Mouse (Mus musculus) midbrain, embryonic 11.5 days (tissue): ENCODE data around the gene Nmd3. TPM values are rescaled to one million over a fixed set of nuclear protein-coding genes. Genes with fewer than 3 reads are reported as not detected.

Experiments
- ATAC-seq: fragments of 200-750 bp; cut with Nextera tagmentation; 2 replicates; pipeline ENCODE4 v1.8.0; 2017; ENCODE audit warnings: moderate TSS enrichment, moderate library complexity; ENCODE audit not compliant: low FRiP score
- DNase-seq: peaks from one replicate; pipeline ENCODE4 v3.0.0; 2015; ENCODE audit warnings: low spot score; ENCODE audit errors: missing footprints
- H3K27ac ChIP-seq: fragments of 300-500 bp; sonication (generic); 2 replicates; pipeline ENCODE4 v1.5.1; 2014; ENCODE audit warnings: low read depth, low read length
- H3K27me3 ChIP-seq: fragments of 300-500 bp; sonication (generic); 2 replicates; pipeline ENCODE4 v1.6.1; 2014; ENCODE audit warnings: mild to moderate bottlenecking, low read length, moderate library complexity, mixed read lengths; ENCODE audit not compliant: control insufficient read depth, insufficient read depth
- H3K36me3 ChIP-seq: fragments of 300-500 bp; sonication (generic); 2 replicates; pipeline ENCODE4 v1.6.1; 2014; ENCODE audit warnings: mild to moderate bottlenecking, low read length, moderate library complexity, mixed read lengths; ENCODE audit not compliant: control insufficient read depth, insufficient read depth
- H3K4me1 ChIP-seq: fragments of 300-500 bp; sonication (generic); 2 replicates; pipeline ENCODE4 v1.6.1; 2014; ENCODE audit warnings: low read length; ENCODE audit not compliant: control insufficient read depth, insufficient read depth
- H3K4me2 ChIP-seq: fragments of 300-500 bp; sonication (generic); 2 replicates; pipeline ENCODE4 v1.6.1; 2014; ENCODE audit warnings: mild to moderate bottlenecking, moderate library complexity
- H3K4me3 ChIP-seq: fragments of 300-500 bp; sonication (generic); 2 replicates; pipeline ENCODE4 v1.5.1; 2014; ENCODE audit warnings: low read depth, low read length
- H3K9ac ChIP-seq: fragments of 300-500 bp; sonication (generic); 2 replicates; pipeline ENCODE4 v1.6.1; 2014; ENCODE audit warnings: low read length
- H3K9me3 ChIP-seq: fragments of 300-500 bp; sonication (generic); 2 replicates; pipeline ENCODE4 v1.6.1; 2016; ENCODE audit warnings: low read length; ENCODE audit not compliant: control insufficient read depth
- WGBS: fragments of 180-500 bp; shearing (Covaris S2); extraction: QIAGEN DNeasy Blood & Tissue Kit; methylation state at CpG from one replicate; pipeline ENCODE4 v1.1.7; 2014; 5-methylcytosine and 5-hydroxymethylcytosine counted together
- polyA plus RNA-seq: library from polyadenylated mRNA; unstranded; fragments of >200 nt; fragmentation: Nextera tagmentation; extraction: Ambion mirVana; gene quantifications from 2 replicates; pipeline ENCODE4 v1.2.1, GENCODE M21; 2014

Nmd3 gene
- polyA plus RNA-seq, 1 experiment from 2014 or later = 142 TPM

DNA sequence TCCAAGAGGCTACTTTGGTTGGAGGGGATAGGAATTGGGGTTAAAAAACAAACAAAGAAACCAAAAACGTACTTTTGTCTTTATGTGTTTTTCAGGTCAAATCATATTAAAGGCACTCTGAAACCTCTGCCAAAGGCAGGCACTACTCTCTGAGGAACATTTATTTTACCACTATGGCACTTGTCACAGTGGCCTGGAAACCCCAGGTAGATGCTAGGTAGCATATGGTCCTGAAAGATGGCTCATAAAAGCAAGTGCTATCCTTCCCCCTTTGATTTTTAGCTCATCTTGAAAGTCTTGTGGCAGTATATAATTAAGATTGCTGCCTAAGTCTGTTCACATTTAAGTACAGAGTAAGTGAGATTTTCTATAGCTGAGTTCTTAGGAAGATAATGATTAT, 35.7 kb downstream of the Nmd3 start:
- H3K27me3 ChIP-seq = no peaks in the 10 kb centered on the region
- no peaks in the 10 kb centered on the region for H3K9me3 ChIP-seq
- no peak overlapping the region for H3K9ac ChIP-seq
- no peaks in the 10 kb centered on the region for H3K36me3 ChIP-seq
- no peak for ATAC-seq
- no peak overlapping the region for H3K4me2 ChIP-seq
- no peaks in the 10 kb centered on the region for H3K4me1 ChIP-seq
- WGBS = 93% methylated on average over 1 of the region's 1 CpGs
- no peak overlapping the region for H3K4me3 ChIP-seq
- no peak for DNase-seq
- no peak overlapping the region for H3K27ac ChIP-seq

DNA sequence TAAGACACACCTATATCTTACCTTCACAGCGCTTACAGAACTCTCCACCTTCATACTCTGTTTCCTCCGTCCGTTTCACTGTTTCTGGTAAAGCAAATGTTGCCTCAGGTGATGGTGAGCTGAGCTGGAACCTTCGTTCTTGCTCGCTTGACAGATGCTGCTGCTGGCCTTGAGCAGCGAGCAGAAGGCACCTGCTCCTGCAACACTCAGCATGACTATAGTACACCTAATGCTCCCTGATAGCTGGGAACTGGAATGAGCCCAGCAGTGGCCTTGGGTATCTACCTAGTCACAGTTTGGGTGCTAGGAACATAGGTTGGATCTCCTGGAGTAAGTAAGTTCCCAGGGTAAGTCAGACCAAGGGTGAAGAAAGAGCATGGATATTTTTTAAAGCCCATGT, 38.3 kb downstream of the Nmd3 start:
- Histone ChIP-seq H3K9ac (no peak overlapping the region), H3K4me3 (no peak overlapping the region), H3K4me2 (no peak overlapping the region), H3K27ac (no peak overlapping the region), H3K9me3 (no peaks in the 10 kb centered on the region), H3K36me3 (no peaks in the 10 kb centered on the region), H3K27me3 (no peaks in the 10 kb centered on the region), H3K4me1 (no peaks in the 10 kb centered on the region)
- 96% methylated on average over 6 of the region's 6 CpGs for WGBS
- no peak for ATAC-seq
- DNase-seq = no peak

DNA sequence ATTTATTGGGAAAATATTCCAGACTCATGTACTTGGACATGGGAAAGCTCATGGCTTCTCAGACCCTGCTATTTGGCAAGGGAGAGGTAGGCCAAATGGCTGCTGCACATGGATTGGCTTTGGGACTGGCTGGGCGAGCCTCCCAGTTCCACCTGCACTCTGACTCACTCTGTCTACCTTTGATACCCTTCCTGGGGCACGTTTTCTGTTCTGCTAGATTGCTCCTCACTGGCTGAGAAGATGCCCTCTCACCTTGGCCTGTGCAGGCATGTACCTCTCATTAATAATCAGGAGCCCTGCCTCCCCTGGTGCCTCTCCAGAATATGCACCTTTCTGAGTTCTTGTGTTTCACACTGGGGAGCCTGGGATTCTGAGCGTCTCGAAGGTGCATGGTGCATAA, 39.4 kb downstream of the Nmd3 start:
- H3K4me1 ChIP-seq = no peaks in the 10 kb centered on the region
- WGBS = 80% methylated on average over 4 of the region's 4 CpGs
- no peak overlapping the region for H3K9ac ChIP-seq
- H3K27me3 ChIP-seq = no peaks in the 10 kb centered on the region
- no peak for ATAC-seq
- H3K9me3 ChIP-seq = no peaks in the 10 kb centered on the region
- no peak overlapping the region for H3K27ac ChIP-seq
- no peak overlapping the region for H3K4me3 ChIP-seq
- H3K4me2 ChIP-seq = no peak overlapping the region
- no peaks in the 10 kb centered on the region for H3K36me3 ChIP-seq
- DNase-seq = no peak

DNA sequence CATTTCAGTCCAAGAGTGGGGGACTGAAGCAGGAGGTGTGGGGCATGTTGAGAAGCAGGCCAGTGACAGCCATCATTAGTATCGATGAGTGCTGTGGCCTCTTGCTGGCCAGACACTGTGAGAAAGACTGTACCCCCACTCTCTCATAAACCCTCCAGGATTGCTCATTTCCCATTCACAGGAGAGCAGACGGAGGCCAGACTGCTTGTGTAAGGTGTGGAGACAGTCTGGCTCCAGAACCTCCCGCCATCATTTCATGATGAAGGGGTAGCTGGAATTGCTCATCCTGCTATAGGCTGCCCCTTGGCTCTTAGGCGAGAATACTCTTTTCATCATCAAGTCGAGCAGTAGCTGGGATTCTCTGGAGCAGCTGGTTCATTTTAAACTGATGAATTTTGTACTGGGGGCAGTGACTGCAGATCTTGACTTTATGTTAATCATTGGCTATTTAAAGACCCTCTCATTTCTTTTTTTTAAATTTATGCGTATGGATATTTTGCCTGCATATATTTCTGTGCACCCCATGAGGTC, 41.1 kb downstream of the Nmd3 start:
- Histone ChIP-seq H3K27me3 (no peaks in the 10 kb centered on the region), H3K4me1 (no peaks in the 10 kb centered on the region), H3K36me3 (no peaks in the 10 kb centered on the region), H3K27ac (no peak overlapping the region), H3K4me2 (no peak overlapping the region), H3K9me3 (no peaks in the 10 kb centered on the region), H3K9ac (no peak overlapping the region), H3K4me3 (no peak overlapping the region)
- DNase-seq (no peak), ATAC-seq (no peak)
- WGBS = 87% methylated on average over 6 of the region's 6 CpGs

DNA sequence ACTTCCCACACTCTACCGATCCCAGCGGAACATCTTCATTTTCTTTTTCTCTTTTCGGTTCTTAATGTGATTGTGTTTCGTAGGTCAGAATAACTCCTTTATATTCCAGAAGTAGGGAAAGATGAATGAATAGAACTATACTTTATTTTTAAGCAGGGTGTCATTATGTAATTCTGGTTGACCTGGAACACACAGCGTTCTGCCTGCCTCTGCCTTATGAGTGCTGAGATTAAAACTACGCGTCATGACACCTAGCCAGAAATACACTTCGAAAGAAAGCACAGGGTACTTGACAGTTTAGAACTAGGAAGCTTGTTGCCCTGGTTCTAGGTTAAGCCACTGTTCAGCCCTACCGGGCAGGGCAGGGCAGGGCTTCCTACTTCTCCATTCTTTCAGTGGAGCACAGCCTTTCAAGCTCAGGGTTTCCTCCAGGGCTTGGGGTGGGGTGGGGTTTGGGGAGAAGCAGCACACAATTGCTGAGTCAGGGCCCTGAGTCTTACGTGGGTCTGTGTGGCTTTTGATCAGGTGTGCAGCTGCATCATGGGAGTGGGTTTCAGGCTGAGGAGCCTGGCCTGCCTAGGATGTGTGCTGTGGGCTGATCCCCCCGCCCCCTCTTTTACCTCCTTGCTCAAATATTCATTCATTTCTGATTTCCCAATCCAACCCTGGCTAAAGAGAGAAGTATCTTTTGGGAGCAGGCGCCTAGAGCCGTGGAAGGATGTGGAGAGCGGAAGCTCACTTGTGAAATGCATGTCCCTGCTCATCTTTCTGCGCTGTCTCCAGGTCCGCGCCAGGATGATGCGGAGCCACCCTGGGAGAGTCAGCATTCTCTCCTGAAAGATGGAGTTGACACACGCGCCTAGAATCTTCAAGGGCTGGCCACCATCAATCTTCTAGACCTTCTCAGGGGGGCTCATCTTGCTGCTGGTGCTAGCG, 42.1 kb downstream of the Nmd3 start:
- ATAC-seq (no peak), DNase-seq (no peak)
- WGBS = 94% methylated on average over 21 of the region's 21 CpGs

DNA sequence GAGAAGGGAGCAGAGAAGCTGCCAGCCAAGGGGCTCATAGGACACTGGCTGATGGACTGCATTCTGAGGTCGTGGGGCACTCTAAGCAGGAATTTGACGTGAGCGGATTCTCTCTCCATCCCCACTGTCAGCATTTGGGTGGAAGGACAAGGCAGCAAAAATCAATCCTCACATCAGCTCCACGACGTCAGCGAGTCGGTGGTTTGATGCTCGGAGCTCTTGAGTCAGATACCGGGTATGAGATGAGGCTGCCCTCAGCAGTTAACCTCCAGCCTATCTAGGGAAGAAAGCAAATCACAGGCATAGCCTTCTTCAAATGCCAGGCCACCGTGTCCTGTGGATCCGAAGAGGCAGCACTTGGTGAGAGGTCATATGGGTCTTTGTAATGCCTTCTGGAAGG, 43.4 kb downstream of the Nmd3 start:
- Histone ChIP-seq H3K27me3 (no peaks in the 10 kb centered on the region), H3K9me3 (no peaks in the 10 kb centered on the region), H3K4me2 (no peak overlapping the region), H3K4me3 (no peak overlapping the region), H3K36me3 (no peaks in the 10 kb centered on the region), H3K27ac (no peak overlapping the region), H3K4me1 (no peaks in the 10 kb centered on the region), H3K9ac (no peak overlapping the region)
- WGBS = 94% methylated on average over 11 of the region's 11 CpGs
- DNase-seq (no peak), ATAC-seq (no peak)

More for the DNA sequence above, 42.1 kb downstream of the Nmd3 start:
- H3K27ac ChIP-seq = no peak overlapping the region
- no peaks in the 10 kb centered on the region for H3K4me1 ChIP-seq
- H3K9me3 ChIP-seq = no peaks in the 10 kb centered on the region
- H3K27me3 ChIP-seq = no peaks in the 10 kb centered on the region
- no peak overlapping the region for H3K4me2 ChIP-seq
- H3K4me3 ChIP-seq = no peak overlapping the region
- no peaks in the 10 kb centered on the region for H3K36me3 ChIP-seq
- no peak overlapping the region for H3K9ac ChIP-seq

DNA sequence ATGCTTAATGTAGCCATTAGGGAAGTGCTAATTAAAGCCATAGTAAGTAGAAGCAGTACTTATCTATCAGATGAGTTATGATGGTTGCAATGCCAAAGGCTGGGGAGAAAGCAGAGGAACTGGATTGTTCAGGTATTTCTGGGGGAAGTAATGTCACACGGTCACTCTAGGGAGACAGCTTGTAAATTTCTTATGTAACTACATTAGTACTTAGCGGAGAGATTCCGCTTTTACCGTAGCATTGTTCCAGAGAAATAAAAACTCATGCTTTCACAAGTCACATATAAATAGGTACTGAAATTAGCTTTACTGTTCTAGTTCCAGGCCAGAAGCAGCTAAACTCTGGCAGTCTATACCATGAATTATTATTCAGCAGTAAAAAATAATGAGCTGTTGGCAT, 47.4 kb downstream of the Nmd3 start:
- no peak overlapping the region for H3K4me3 ChIP-seq
- no peak overlapping the region for H3K4me2 ChIP-seq
- H3K9me3 ChIP-seq = no peaks in the 10 kb centered on the region
- H3K4me1 ChIP-seq = no peaks in the 10 kb centered on the region
- no peak overlapping the region for H3K27ac ChIP-seq
- no peak overlapping the region for H3K9ac ChIP-seq
- ATAC-seq (no peak), DNase-seq (no peak)
- H3K36me3 ChIP-seq = no peaks in the 10 kb centered on the region
- WGBS = 93% methylated on average over 4 of the region's 4 CpGs
- H3K27me3 ChIP-seq = no peaks in the 10 kb centered on the region

DNA sequence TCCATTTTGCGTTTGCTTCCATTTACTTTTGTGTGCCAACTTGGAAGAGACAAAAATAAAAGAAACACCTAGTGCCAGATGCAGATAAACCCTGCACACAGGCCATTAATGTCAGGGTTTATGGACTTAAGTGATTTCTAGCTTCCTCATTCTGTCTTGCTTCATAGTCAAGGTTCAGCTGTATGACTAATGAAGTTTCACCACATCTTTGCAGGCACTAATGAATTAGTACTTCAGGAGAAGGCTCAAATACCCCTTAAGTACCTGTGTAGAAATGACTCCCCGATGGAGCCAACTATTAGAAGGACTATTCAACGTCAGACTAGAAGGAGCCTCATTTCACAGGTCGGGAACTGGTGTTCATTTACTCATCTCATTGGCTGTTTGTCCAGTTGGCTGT, 51.6 kb downstream of the Nmd3 start:
- Histone ChIP-seq H3K4me1 (no peaks in the 10 kb centered on the region), H3K4me2 (no peak overlapping the region), H3K27ac (no peak overlapping the region), H3K4me3 (no peak overlapping the region), H3K9ac (no peak overlapping the region), H3K36me3 (no peaks in the 10 kb centered on the region), H3K9me3 (no peaks in the 10 kb centered on the region), H3K27me3 (no peaks in the 10 kb centered on the region)
- no peak for ATAC-seq
- WGBS = 90% methylated on average over 4 of the region's 4 CpGs
- no peak for DNase-seq

DNA sequence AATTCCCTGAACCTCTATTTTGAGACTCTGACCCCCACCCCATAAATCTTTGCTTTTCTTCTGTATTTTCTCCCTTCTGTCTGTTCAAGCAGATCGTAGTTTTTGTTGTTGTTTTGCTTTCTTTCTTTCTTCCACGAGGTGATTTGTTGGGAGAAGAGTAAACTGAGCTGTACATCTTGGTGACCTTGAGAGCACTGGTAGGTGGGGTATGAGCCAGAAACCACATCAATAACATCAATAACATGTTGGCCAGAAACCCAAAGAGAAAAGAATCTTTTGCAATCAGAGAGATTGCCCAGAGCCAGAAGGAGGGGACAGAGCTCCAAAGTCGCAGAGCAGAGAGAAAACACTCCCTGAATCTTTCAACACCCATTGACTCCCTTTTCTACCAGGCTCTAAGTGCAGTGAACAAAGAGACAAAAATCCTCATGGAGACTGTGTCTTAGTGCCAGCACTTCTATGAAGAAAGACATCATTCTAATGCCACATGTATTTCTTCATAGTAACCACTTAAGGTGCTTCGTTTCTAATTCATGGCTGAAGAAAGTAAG, 57.5 kb downstream of the Nmd3 start:
- no peaks in the 10 kb centered on the region for H3K4me1 ChIP-seq

More for the DNA sequence above, 57.5 kb downstream of the Nmd3 start:
- Histone ChIP-seq H3K9me3 (no peaks in the 10 kb centered on the region), H3K4me3 (no peak overlapping the region), H3K27ac (no peak overlapping the region), H3K27me3 (no peaks in the 10 kb centered on the region), H3K4me2 (no peak overlapping the region), H3K9ac (no peak overlapping the region), H3K36me3 (no peaks in the 10 kb centered on the region)
- 83% methylated on average over 4 of the region's 4 CpGs for WGBS
- DNase-seq (no peak), ATAC-seq (no peak)
